Mouse (Mus musculus): ENCODE data around the gene Fat3.

GRCm38 (mm10) chr9:16270768-16271114, 230.3 kb downstream of the Fat3 start:
- TF ChIP-seq POLR2A (IDR thresholded peaks at IDR 0.05; ENCODE audit: borderline replicate concordance, control insufficient read depth, low read depth, low read length) (no peak), CTCF (IDR thresholded peaks at IDR 0.05; ENCODE audit: control insufficient read depth, insufficient read depth, low read length) (no peak)

Data from bone marrow, adult 2 months (tissue).